Mouse (Mus musculus): ENCODE data around the gene Izumo4.

Izumo4 gene

DNA sequence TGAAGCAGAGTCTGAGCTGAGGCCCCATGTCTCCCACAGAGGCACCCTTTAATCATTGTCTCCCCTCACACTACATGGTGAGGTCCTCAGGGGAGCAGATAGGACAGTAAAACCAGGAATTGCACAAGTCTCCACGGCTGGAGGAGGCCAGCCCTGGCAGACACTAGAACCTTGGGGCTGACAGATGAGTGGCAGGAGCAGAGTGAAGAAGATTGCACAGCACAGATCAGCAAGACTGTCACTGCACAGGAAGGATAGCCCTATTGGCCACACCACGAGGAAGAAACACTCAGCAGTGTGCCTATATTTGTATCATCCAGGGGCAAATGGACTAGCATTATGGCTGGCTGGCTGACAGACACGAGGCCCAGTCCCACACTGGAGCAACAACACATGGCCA lies 8.8 kb downstream of the Izumo4 start:
- DNase-seq (ENCODE audit: extremely low read depth, low read depth, low spot score), result no peak

- no peak for DNase-seq (ENCODE audit: extremely low read depth, low read depth, low spot score)
These were observed 15.3 kb downstream of the Izumo4 start for GRCm38 (mm10) chr10:80717281-80717680.

- no peak for DNase-seq (ENCODE audit: extremely low read depth, low read depth, low spot score)
These were observed 25.6 kb downstream of the Izumo4 start for GRCm38 (mm10) chr10:80727369-80728127.

GRCm38 (mm10) chr10:80732611-80733101 lies 30.7 kb downstream of the Izumo4 start:
- no peak for DNase-seq (ENCODE audit: extremely low read depth, low read depth, low spot score)

- no peak for DNase-seq (ENCODE audit: extremely low read depth, low read depth, low spot score)
These were observed 34.7 kb downstream of the Izumo4 start for GRCm38 (mm10) chr10:80736731-80737130.

GRCm38 (mm10) chr10:80738657-80739056 lies 36.7 kb downstream of the Izumo4 start:
- no peak for DNase-seq (ENCODE audit: extremely low read depth, low read depth, low spot score)

DNA sequence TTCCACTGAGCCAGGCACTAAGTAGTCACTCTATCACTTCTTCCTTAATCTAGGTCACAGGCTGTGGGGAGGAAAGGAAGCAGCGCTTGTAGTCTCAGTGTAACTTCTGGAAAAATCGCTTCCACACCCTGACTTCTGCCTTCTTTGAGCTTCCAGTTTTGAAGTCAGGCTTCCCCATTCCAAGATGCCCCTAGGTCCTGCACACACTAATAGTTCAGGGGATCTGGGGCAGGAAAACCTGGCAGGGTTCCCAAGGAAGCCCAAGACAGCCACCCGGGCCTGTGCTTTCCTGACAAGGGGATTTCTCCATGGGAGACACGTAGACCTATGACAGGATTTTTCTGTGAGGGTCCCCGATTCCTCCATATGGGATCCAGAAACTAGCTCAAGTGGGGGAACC lies 39.2 kb downstream of the Izumo4 start:
- no peak for DNase-seq (ENCODE audit: extremely low read depth, low read depth, low spot score)

DNA sequence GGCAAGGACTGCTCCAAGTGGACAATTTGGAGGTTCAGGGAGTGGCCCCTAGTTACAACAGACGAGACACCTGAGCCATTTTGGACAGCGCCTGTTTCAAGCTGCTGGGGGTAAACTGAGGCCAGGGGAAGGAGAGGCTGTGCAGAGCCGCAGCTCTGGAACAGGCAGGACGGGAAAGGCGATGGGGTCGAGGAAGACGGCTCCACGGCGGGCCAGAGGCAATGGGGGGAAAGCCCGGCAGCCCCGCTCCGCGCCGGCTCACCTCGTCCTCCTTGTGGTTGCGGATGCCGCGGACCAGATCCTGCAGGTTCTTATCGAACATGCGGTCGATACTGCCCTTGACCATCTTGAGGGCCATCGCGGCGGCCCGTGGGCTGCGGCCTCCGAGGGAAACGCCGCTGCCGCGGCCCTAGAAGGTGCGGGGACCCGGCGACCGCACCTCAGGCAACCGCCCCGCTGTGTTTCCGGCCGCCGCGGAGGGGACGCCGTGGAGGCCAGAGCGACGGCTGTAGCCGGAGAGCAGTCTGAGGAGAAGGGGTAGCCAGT lies 39.7 kb downstream of the Izumo4 start:
- DNase-seq (ENCODE audit: extremely low read depth, low read depth, low spot score), result no peak

DNA sequence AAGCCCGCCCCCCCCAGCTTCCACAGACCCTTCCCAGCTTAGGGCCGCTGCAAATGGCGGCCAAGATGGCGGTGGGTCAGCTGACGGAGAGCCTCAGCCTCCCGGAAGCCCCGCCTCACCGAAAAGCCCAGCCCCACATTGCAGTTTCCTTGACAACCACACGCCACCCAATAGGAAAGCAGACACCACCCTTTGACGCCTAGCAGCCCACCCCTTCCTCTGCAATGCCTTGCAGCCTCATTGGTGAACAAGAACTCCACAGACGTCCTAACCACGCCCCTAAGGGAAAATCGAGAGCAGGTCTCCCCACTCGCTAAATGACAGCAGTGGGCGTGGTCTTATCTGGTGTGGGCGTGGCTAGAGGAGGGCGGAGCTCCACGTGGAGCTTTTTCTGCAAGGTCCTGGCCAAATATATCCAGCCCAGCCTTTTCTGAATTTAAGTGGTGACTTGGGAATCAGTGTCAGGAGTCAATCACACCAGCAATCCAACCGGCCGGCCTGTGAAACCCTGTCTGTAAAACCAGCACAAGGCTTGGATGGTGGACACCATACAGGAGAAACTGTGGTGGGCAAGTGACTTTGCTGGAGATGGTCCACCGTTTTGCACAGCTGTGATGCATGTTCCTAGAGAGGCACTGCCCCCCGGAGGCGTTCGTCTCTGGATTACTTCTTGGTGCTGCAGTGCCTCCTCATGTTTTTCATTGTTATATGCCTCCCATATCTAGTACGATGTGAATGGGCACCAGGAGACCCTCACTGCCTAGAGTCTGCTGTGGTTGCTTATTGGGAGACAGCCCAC lies 40.4 kb downstream of the Izumo4 start, which contains the start of gene Ap3d1:
Gene Ap3d1, minus strand, starts transcription at position 85 of the 799 bp plus-strand sequence.
- peak; percentile 97 for DNase-seq (ENCODE audit: extremely low read depth, low read depth, low spot score)

DNA sequence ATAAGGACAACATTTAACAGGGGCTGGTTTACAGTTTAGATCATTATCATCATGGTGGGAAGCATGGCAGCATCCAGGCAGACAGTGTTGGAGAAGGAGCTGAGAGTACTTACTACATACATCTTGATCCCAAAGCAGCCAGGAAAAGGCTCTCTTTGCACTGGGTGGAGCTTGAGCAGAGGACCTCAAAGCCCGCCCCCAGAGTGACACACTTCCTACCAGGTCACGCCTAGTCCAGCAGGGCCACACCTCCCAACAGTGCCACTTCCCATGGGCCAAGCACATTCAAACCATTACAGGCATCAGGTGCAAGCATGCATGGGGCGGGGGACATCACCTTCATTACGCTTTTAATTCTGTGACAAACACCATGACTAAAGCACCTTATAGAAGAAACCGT lies 42.3 kb downstream of the Izumo4 start:
- DNase-seq (ENCODE audit: extremely low read depth, low read depth, low spot score), result no peak

GRCm38 (mm10) chr10:80747410-80747809 lies 45.4 kb downstream of the Izumo4 start:
- DNase-seq (ENCODE audit: extremely low read depth, low read depth, low spot score), result no peak

DNA sequence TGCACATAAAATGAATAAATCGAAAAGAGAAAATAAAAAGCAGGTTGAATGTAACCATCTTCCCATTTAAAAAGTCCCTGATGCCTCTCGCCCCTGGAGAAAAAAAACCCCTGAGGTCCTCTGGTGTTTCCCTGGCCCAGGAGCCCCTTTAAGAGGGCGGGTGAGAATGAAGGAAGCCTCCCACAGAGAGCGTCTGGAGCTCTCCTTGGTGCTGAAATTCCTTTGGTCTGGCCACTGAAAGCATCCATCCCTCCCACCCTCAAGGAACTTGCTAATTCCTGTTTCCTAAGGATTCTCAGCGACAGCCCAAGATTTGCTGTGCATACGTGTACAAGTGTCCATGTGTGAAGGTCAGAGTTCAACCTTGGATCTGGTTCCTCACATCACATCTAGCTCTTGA lies 46.6 kb downstream of the Izumo4 start:
- DNase-seq (ENCODE audit: extremely low read depth, low read depth, low spot score), result no peak

- no peak for DNase-seq (ENCODE audit: extremely low read depth, low read depth, low spot score)
These were observed 49.3 kb downstream of the Izumo4 start for GRCm38 (mm10) chr10:80751188-80751832.

DNA sequence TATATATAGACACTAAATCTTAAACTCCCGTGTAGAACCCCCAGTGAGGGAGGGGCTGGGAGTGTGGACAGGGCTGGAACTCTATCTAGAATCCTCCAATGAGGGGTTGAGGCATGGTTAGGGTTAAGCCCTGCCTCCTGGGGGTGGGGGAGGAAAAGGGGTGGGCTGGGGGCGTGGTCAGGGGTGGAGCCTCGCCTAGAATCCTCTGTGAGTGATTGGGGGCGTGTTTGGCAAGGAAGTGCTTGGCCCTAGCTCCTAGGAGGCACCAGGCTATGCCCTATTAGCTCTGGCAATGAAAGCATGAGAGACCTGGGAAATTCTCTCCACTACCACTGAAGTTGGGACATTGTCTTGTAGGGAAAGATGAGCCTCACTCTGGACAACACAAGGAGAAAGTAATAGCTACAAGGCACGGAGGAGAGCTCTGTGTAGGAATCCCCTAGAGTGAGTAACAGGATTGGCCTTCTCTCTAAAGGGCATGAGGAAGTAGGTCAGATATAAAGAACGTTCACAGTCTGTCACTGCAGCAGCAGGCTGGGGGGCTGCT lies 50.2 kb downstream of the Izumo4 start:
- no peak for DNase-seq (ENCODE audit: extremely low read depth, low read depth, low spot score)

- DNase-seq (ENCODE audit: extremely low read depth, low read depth, low spot score), result no peak
These were observed 52.8 kb downstream of the Izumo4 start, which contains the start of gene Dot1l for GRCm38 (mm10) chr10:80754594-80755290. Gene Dot1l, plus strand, starts transcription at chr10:80755206.

Measured in fat pad, adult 2 months (tissue).